Mouse (Mus musculus) liver, embryonic 14.5 days (tissue): ENCODE measurements around the gene Tigd3.

Source experiments
- CTCF ChIP-seq: IDR thresholded peaks from 2 replicates; pipeline ENCODE4 v1.5.1; 2016; ENCODE audit warnings: antibody characterized with exemption, low read depth, control low read depth
- EP300 ChIP-seq: IDR thresholded peaks from 2 replicates; pipeline ENCODE4 v1.6.1; 2016; ENCODE audit warnings: antibody characterized with exemption, low read depth

GRCm38 (mm10) chr19:5893282-5894001 lies 507 bp downstream of the Tigd3 start:
- TF ChIP-seq CTCF (no peak), EP300 (no peak)
